Mouse (Mus musculus) lung, postnatal 0 days (tissue): ENCODE results near the gene Eml3. TPM values are rescaled to one million over a fixed set of nuclear protein-coding genes. Genes with fewer than 3 reads are reported as not detected.
A peak's percentile ranks its signal among the peaks of the same experiment; 100 is the strongest.

Experiments
- ATAC-seq: fragments of 200-750 bp; cut with Nextera tagmentation; 2 replicates; pipeline ENCODE4 v1.8.0; 2017; ENCODE audit warnings: moderate library complexity
- DNase-seq: peaks from one replicate; pipeline ENCODE4 v3.0.0-alpha.2; 2016; ENCODE audit warnings: low spot score
- H3K27ac ChIP-seq: fragments of 300-500 bp; sonication (generic); 2 replicates; pipeline ENCODE4 v1.5.1; 2014; ENCODE audit warnings: antibody characterized with exemption, mild to moderate bottlenecking, low read length, mixed read lengths
- H3K27me3 ChIP-seq: fragments of 300-500 bp; sonication (generic); replicated peaks from 2 replicates; pipeline ENCODE4 v1.6.1; 2014; ENCODE audit warnings: low read length, mixed read lengths; ENCODE audit not compliant: insufficient read depth
- H3K36me3 ChIP-seq: fragments of 300-500 bp; sonication (generic); 2 replicates; pipeline ENCODE4 v1.6.1; 2014; ENCODE audit warnings: low read length, mixed read lengths; ENCODE audit not compliant: insufficient read depth
- H3K4me1 ChIP-seq: fragments of 300-500 bp; sonication (generic); 2 replicates; pipeline ENCODE4 v1.6.1; 2014; ENCODE audit warnings: antibody characterized with exemption, low read depth, low read length, mixed read lengths; ENCODE audit not compliant: insufficient read depth
- H3K4me2 ChIP-seq: fragments of 300-500 bp; sonication (generic); replicated peaks from 2 replicates; pipeline ENCODE4 v1.6.1; 2014; ENCODE audit warnings: low read depth, mild to moderate bottlenecking, low read length, moderate library complexity, mixed read lengths
- H3K4me3 ChIP-seq: fragments of 300-500 bp; sonication (generic); 2 replicates; pipeline ENCODE4 v1.5.1; 2014; ENCODE audit warnings: low read depth, low read length
- H3K9ac ChIP-seq: fragments of 300-500 bp; sonication (generic); replicated peaks from 2 replicates; pipeline ENCODE4 v1.6.1; 2014; ENCODE audit warnings: low read depth, mild to moderate bottlenecking
- H3K9me3 ChIP-seq: fragments of 300-500 bp; sonication (generic); 2 replicates; pipeline ENCODE4 v1.6.1; 2016; ENCODE audit warnings: low read length, mixed read lengths
- CTCF ChIP-seq: IDR thresholded peaks from 2 replicates; pipeline ENCODE4 v1.5.1; 2016; ENCODE audit warnings: antibody characterized with exemption, mild to moderate bottlenecking
- EP300 ChIP-seq: IDR thresholded peaks from 2 replicates; pipeline ENCODE4 v1.6.1; 2016; ENCODE audit warnings: antibody characterized with exemption, mild to moderate bottlenecking, control low read depth
- WGBS: fragments of 180-500 bp; shearing (Covaris S2); extraction: QIAGEN DNeasy Blood & Tissue Kit; methylation state at CpG from one replicate; pipeline ENCODE4 v1.1.7; 2014; 5-methylcytosine and 5-hydroxymethylcytosine counted together
- polyA plus RNA-seq: library from polyadenylated mRNA; unstranded; fragments of >200 nt; fragmentation: Nextera tagmentation; extraction: Ambion mirVana; gene quantifications from 2 replicates; pipeline ENCODE4 v1.2.1, GENCODE M21; 2015

Eml3 gene
- polyA plus RNA-seq, 1 experiment from 2014 or later = 30.5 TPM

- peaks cover 60% of the 10 kb centered on the region for H3K36me3 ChIP-seq
- H3K4me1 ChIP-seq = no peaks in the 10 kb centered on the region
- ATAC-seq (no peak), DNase-seq (no peak)
- H3K4me3 ChIP-seq = no peak overlapping the region
- no peak overlapping the region for H3K9ac ChIP-seq
- H3K27ac ChIP-seq = no peak overlapping the region
- H3K9me3 ChIP-seq = no peaks in the 10 kb centered on the region
- 95% methylated on average over 3 of the region's 3 CpGs for WGBS
- no peaks in the 10 kb centered on the region for H3K27me3 ChIP-seq
- TF ChIP-seq CTCF = no peak
- no peak for TF ChIP-seq EP300
- H3K4me2 ChIP-seq = no peak overlapping the region
These were observed 15.1 kb upstream of the Eml3 start for GRCm38 (mm10) chr19:8914212-8914611.

GRCm38 (mm10) chr19:8919000-8919399, 10.4 kb upstream of the Eml3 start:
- peaks cover 7% of the 10 kb centered on the region; the same call in 1 of the 2 replicates for H3K4me1 ChIP-seq
- H3K9ac ChIP-seq = no peak overlapping the region
- H3K27ac ChIP-seq = no peak overlapping the region
- no peak overlapping the region for H3K4me3 ChIP-seq
- no peak for TF ChIP-seq CTCF
- TF ChIP-seq EP300 = no peak
- ATAC-seq (no peak), DNase-seq (no peak)
- no peaks in the 10 kb centered on the region for H3K9me3 ChIP-seq
- no peaks in the 10 kb centered on the region for H3K27me3 ChIP-seq
- peaks cover 25% of the 10 kb centered on the region for H3K36me3 ChIP-seq
- WGBS = 91% methylated on average over 3 of the region's 3 CpGs
- H3K4me2 ChIP-seq = no peak overlapping the region

DNA sequence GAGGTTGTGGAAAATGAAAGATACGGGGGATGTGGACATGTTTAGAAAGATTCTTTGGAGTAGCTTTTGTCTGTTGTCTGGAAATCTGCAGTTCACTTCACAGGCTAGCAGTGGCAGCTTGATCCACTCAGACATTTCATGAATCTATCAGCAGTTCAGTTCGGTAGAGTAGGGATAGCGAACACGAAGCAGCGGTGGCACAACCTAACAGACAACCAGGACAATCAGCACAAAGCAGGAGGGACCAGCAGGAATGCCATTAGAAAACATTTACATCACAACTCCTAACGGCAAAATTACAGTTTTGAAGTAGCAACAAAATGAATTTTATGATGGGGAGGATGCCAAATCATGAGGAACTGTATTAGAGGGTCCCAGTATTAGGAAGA, 9.7 kb upstream of the Eml3 start:
- Histone ChIP-seq H3K27me3 (no peaks in the 10 kb centered on the region), H3K4me2 (peak overlapping the region; percentile 66; the same call in 1 of the 2 replicates), H3K9ac (no peak overlapping the region), H3K36me3 (peaks cover 19% of the 10 kb centered on the region), H3K27ac (peak overlapping the region; percentile 91), H3K4me1 (peaks cover 7% of the 10 kb centered on the region; the same call in 1 of the 2 replicates), H3K9me3 (no peaks in the 10 kb centered on the region), H3K4me3 (no peak overlapping the region)
- WGBS = 76% methylated on average over 6 of the region's 6 CpGs
- TF ChIP-seq EP300 (no peak), CTCF (no peak)
- ATAC-seq (no peak), DNase-seq (no peak)

DNA sequence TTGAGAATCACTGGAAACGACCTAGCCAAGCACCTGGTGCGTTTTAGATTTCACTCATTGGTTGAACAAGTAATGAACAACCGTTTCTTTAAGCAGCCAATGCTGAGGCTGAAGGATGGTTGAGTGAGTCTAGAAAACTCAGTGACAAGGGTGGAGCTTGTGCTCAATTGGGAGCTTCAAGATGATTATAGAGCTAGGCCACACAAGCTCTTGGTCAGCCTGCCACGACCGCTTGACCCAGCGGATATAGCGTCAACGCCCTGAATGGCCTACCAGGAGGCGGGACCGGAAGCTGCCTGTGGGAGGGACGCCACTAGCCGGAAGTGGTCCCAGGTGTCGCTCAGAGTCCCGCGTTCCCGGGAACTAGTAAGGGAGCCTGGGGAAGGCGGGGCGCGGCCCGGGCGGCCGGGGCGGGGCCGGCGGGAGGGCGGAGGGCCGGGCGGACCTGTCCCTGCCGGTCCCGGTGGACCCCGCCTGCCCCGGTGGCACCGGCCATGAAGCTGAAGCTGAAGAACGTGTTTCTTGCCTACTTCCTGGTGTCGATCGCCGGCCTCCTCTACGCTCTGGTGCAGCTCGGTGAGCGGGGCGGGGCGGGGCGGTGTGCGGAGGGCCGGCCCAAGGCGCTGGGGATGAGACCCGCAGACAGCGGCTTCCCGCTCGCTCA, 9.1 kb upstream of the Eml3 start, which contains the start of gene B3gat3:
Gene B3gat3, plus strand, starts transcription at position 302 of the 664 bp plus-strand sequence.
- TF ChIP-seq CTCF = no peak
- TF ChIP-seq EP300 = no peak
- peak within 1 kb of the TSS; percentile 74 for H3K4me3 ChIP-seq
- no peaks in the 10 kb centered on the region for H3K9me3 ChIP-seq
- peak; percentile 97 for DNase-seq
- no peaks in the 10 kb centered on the region for H3K27me3 ChIP-seq
- peak within 1 kb of the TSS; percentile 91 for H3K27ac ChIP-seq
- peak; percentile 99 for ATAC-seq
- H3K4me2 ChIP-seq = peak within 1 kb of the TSS; percentile 66
- 4% methylated on average over 40 of the region's 50 CpGs for WGBS
- peak within 1 kb of the TSS; percentile 77 for H3K9ac ChIP-seq
- H3K4me1 ChIP-seq = peaks cover 7% of the 10 kb centered on the region; the same call in 1 of the 2 replicates
- peaks cover 14% of the 10 kb centered on the region; the same call in 1 of the 2 replicates for H3K36me3 ChIP-seq

DNA sequence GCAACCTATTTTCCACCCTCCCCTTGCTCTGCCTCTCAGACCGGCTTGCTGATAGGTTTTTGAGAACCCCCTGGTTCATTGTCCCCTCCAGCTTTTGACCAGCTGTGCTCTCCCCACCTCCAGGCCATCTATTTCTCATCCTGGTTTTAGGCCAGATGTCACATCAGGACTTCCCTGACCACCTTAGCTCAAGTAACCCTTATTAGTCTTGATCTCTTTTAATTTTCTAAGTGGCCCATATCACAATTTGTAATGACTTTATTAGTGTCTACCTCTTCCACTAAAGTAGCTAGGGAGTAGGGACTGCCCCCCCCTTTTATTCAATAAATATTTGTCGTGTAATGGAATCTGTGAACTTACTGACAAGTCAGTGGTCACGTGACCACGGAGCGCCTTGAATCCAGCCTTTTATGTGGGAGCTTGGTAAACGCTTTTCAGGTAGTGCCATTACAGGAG, 8.5 kb upstream of the Eml3 start:
- ATAC-seq (no peak), DNase-seq (peak; percentile 86)
- under 1% methylated on average over 6 of the region's 6 CpGs for WGBS
- Histone ChIP-seq H3K4me3 (peak overlapping the region; percentile 74), H3K27ac (peak overlapping the region; percentile 91), H3K9ac (peak overlapping the region; percentile 77), H3K36me3 (peaks cover 8% of the 10 kb centered on the region), H3K4me2 (peak overlapping the region; percentile 66), H3K27me3 (no peaks in the 10 kb centered on the region), H3K4me1 (peaks cover 7% of the 10 kb centered on the region; the same call in 1 of the 2 replicates), H3K9me3 (no peaks in the 10 kb centered on the region)
- no peak for TF ChIP-seq EP300

DNA sequence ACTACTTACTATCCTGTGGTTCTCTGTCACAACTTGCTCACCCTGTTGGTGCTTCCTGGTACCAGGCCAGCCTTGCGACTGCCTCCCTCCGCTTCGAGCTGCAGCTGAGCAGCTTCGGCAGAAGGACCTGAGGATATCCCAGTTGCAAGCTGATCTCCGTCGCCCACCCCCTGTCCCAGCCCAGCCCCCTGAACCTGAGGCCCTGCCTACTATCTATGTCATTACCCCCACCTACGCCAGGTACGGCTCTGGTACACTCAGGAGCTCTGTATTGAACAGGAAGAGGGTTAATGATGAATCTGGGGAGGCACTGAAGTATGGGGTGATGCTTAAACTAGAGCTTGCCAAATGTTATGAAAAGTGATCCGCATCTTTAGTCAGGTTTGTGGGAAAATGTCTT, 7.6 kb upstream of the Eml3 start:
- H3K4me2 ChIP-seq = no peak overlapping the region; the same call in 1 of the 2 replicates
- no peak overlapping the region for H3K9ac ChIP-seq
- H3K4me1 ChIP-seq = peaks cover 7% of the 10 kb centered on the region; the same call in 1 of the 2 replicates
- 71% methylated on average over 9 of the region's 9 CpGs for WGBS
- H3K36me3 ChIP-seq = peaks cover 4% of the 10 kb centered on the region; the same call in 1 of the 2 replicates
- H3K9me3 ChIP-seq = no peaks in the 10 kb centered on the region
- ATAC-seq (no peak), DNase-seq (no peak)
- H3K27ac ChIP-seq = no peak overlapping the region
- TF ChIP-seq CTCF (no peak), EP300 (no peak)
- no peaks in the 10 kb centered on the region for H3K27me3 ChIP-seq
- H3K4me3 ChIP-seq = no peak overlapping the region
